Mouse (Mus musculus) activated CD4-positive, CD25-positive, alpha-beta regulatory T cell, adult 4 months (primary cell): ENCODE data around the gene Hoxa13. TPM values are rescaled to one million over a fixed set of nuclear protein-coding genes. Genes with fewer than 3 reads are reported as not detected.
A peak's percentile ranks its signal among the peaks of the same experiment; 100 is the strongest.

Source experiments
- ATAC-seq: one replicate; pipeline ENCODE4 v1.8.0; 2017
- polyA plus RNA-seq, 2 experiments: library from polyadenylated mRNA; unstranded; fragments of 100-300 nt; shearing (Covaris generic); gene quantifications; one replicate each; pipeline ENCODE4 v1.2.1; 2017

Gene Hoxa13
- polyA plus RNA-seq, 2 experiments from 2014 or later, result not detected

DNA sequence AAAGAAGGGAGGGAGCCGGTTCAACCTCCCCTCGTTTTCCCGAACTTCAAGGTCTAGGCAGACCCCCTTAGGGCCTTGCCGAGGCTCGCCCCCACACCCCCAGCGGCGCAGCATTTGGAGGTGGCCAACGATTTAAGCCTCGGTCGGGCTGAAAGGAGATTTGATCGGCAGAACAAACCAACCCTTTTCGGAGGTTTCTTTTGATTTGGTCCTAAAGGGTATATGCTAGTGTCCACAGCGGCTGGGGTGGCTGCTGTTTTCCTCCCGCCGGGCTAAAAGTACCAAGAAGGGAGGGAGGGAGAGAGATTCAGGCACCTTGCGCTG is 11.3 kb downstream of the Hoxa13 start:
- no peak for ATAC-seq

- no peak for ATAC-seq
Measured at GRCm38 (mm10) chr6:52248638-52249414, 11.9 kb downstream of the Hoxa13 start.

DNA sequence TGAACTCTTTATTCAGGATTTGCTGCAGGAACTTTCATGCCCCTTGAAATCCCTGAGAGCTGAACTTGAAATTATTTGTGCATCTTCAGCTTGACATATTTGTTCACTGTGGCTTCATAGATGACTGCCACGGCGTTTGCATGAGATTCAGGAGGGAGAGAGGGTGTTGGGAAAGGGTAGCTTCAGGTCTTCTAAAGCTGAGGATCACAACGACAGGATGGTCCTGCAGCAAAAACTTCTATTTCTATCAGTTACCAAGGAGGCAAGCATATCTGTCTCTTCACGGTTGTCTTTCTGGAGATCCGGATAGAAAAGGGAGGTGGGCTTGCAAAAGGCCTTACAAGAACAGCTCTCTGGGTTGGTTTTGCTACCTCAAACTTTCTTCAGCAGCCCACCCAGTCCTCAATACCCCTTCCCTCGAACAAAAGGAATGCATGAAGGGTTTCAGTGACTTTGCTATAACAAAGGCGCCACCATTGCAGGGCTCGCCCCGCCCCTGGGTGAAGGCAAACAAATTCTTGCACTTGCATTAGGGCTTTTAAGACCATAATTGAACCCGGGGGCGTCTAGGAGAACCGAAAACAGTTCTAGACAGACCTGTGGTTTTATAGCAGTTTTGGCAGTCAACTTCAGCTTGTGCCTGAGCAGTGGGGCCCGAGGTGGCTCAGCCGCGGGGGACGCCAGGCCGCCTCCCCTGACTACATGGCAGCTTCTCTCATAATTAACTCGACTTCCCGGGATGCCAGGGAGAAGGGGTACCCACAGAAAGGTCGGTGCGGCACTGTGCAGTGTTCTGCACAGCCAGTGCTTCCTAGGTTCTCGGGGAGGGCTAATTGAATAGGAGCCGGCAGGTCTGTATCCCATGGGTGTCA is 12.7 kb downstream of the Hoxa13 start:
- no peak for ATAC-seq

GRCm38 (mm10) chr6:52246916-52247315 is 13.8 kb downstream of the Hoxa13 start:
- ATAC-seq, result no peak

- ATAC-seq, result peak; percentile 30
Measured at GRCm38 (mm10) chr6:52246403-52246803, 14.3 kb downstream of the Hoxa13 start.

DNA sequence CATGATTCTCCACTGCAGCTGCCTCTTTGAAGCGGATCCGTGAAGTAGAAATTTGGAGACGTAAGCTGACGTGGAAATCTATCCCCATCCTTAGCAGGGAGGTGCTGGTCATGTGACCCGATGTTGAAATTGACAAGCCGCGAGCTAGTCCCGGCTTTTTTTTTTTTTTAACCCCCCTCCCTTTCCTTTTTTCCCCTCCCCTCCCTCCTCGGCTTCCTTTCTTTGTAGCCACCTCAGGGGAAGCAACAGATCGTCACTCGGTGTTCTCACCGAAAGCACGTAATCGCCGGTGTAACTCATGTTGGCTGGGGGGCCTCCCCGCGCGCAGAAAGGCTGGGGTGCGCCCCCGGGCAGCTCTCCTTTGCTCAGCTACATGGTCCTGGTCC is 14.9 kb downstream of the Hoxa13 start, which contains the start of gene Hoxa11:
Gene Hoxa11 (minus strand): TSS at position 54 of the 386 bp plus-strand sequence.
- ATAC-seq, result no peak

DNA sequence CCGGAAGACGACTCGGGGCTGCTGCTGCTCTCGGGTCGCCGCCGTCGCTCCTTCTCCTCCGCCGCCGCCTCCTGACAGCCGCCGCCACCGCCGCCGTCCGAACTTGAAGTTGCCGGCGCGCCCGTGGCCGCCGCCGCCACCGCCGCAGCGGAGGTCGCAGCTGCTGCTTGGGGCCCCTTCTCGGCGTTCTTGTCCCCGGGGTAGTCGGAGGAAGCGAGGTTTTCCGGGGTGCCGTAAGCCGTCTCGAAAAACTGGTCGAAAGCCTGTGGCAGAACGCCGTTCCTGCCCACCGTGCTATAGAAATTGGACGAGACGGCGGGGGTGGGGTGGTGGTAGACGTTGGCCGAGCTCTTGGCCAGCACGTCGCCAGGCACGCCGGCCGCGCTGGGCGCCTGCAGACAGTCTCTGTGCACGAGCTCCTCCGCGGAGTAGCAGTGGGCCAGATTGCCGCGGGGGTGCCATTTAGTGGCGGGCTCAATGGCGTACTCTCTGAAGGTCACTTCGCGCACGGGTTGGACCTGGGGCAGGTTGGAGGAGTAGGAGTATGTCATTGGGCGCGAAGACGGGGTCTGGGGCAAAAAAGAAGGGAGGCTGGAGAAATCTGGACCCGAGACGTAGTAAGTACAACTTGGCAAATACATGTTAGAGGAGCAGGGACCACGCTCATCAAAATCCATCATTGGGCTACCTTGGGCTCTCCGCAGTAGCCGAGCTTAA is 15.5 kb downstream of the Hoxa13 start:
- no peak for ATAC-seq

GRCm38 (mm10) chr6:52244471-52245039 is 16.1 kb downstream of the Hoxa13 start:
- no peak for ATAC-seq

DNA sequence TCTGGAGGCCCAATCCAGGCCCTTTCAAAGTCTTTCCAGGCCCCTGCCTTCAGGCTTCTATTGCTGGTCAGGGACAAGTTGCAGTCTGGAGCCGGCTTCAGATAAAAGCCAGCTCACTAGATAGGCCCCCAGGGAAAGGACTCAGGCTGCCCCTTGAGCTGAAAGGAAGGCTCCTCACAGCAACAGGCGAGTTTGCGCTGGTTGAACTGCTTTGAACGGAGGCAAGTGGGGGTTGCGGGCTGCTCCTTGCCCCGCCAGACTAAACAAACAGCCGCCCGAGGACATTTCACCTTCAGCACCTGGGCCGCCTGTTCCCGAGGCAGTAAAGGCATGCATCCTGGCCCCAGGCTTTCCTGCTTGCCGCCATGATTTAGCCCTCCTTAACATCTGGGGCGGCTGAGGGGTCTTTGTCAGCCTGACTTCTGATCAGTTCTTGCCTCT is 17.0 kb downstream of the Hoxa13 start:
- ATAC-seq, result no peak

DNA sequence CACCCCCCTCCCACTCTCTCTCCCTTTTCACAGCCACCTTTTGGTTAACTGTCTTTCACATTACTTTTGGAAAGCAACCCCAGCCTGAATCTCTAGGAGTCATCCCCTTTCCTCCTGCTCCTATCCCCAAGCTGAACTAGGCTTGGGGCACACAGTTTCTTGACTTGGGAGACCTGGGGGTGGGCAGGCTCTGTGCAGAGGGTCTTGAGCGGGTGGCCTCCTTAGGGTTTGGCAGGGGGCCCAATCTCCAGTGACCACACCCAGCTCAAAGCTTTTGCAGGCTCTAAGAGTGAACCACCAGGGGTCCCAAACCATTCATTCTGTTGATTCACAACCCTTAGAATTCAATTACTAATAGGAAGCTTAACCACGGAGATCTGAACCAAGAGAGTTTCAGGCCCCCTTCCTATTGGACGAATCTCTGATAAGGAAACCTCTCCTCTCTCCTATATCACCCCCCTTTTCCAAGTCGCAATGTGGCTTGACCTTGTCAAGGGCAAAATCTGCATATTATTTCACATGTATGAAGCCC is 17.8 kb downstream of the Hoxa13 start:
- ATAC-seq, result no peak

GRCm38 (mm10) chr6:52241001-52241621 is 19.6 kb downstream of the Hoxa13 start:
- ATAC-seq, result no peak

- peak; percentile 79 for ATAC-seq
Measured at GRCm38 (mm10) chr6:52240389-52241000, 20.2 kb downstream of the Hoxa13 start, which contains the start of gene Hoxa10. Gene Hoxa10, minus strand, starts transcription at chr6:52240854.

DNA sequence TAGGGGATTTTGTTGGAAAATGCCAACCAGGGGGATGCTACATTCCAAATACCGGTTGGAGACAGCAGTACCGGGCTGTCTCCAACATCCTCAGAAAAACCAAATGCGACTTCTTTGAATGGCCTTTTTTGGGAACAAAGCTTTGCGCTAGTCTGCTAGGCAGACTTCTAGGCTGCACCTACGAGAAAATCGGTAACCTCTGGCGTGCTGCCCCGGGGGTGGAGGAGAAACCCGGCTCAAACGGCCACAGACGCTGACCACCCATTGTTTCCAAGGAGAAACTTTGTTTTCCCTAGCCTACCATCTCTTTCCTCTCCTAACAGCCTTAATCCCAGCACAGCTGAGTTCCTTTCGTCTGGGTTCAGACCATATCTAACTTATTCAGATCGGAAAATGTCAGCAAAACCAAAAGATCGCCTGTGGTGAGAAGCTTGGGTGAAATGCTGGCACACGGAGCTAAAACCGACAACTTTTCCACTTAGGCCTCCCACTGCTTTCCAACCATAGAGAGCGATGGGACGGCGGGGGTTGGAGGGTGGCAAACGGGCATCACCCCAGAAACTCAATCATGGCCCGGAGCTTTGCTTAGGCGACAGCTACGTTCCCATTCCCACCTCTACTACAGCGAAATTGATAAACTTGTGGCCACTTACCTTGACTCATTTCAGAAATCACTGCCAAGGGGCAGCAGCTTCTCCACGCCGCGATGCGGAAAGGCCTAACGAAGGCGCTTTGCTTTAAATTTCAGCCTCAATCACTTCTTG is 20.9 kb downstream of the Hoxa13 start:
- ATAC-seq, result peak; percentile 7

- ATAC-seq, result no peak
Measured at GRCm38 (mm10) chr6:52238976-52239375, 21.7 kb downstream of the Hoxa13 start.

- ATAC-seq, result no peak
Measured at GRCm38 (mm10) chr6:52238155-52238545, 22.5 kb downstream of the Hoxa13 start.

DNA sequence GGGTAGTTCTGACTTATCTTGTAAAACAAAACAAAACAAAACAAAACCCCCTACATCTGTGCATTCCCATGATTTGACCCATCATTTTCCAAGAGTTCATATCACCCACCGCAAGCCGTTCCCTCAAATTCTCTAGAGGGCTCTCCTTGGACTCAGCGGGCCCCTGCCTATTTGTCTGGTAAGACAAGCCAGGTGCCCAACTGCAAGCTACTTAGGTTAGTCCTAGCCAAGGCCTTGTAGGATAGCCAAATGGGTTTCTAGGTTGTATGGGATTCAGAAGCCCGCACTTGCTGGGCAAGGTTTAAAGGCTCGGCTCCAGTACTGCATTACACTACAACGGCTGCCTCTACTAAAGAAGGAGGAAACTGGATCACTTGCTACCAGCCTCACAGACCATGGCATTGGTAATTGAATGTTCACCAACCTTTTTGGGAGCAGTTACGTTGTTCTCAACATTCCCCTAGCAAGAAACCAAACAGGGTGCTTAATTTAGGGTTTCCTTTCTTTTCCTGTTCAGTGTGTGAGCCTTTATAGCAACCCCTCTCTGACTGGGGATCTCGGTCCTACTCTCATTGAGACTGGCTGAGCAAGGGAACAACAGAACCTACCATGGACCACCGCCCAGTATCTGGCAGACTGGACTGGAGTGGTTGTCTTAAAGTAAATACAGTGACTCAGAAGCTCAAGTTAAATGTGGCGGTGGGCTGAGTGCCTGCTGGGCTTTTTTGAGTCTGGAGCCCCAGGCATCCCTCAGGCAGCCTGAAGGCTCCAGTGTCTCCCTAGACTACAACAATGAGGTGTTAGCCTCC is 23.1 kb downstream of the Hoxa13 start:
- no peak for ATAC-seq

DNA sequence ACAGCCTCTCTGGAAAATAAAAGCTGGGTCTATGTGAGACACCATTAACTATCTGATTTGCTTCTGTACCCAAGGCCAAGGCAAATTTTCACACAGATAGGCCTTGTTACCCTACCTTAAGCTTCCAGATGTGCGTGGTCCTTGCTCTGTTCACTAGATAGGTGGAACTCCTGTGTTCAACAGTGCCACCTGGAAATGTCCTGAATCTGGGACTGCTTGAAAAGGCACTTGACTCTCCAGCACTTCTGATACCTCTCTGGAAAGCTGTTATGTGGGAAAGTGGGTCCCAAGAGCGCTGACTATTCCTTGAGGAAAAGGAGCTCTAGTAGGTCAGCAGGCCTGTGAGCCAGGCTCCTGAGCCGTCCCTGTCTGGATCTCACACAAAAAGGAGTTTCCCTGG is 23.9 kb downstream of the Hoxa13 start:
- no peak for ATAC-seq

GRCm38 (mm10) chr6:52235866-52236265 is 24.8 kb downstream of the Hoxa13 start:
- no peak for ATAC-seq

GRCm38 (mm10) chr6:52235267-52235666 is 25.4 kb downstream of the Hoxa13 start:
- no peak for ATAC-seq
